Mouse (Mus musculus) bone marrow, adult 2 months (tissue): ENCODE data around the gene Pogk.

Source experiments
- CTCF ChIP-seq: fragments of 200-500 bp; IDR thresholded peaks from 2 replicates; pipeline ENCODE4 v1.5.1; 2011; ENCODE audit warnings: low read length, control low read depth; ENCODE audit not compliant: control insufficient read depth, insufficient read depth
- POLR2A ChIP-seq: fragments of 200-500 bp; IDR thresholded peaks from 2 replicates; pipeline ENCODE4 v1.6.1; 2011; ENCODE audit warnings: low read depth, mild to moderate bottlenecking, control low read depth, low read length, borderline replicate concordance; ENCODE audit not compliant: control insufficient read depth

- TF ChIP-seq POLR2A: no peak
- no peak for TF ChIP-seq CTCF
Measured at GRCm38 (mm10) chr1:166349341-166349740, 60.3 kb downstream of the Pogk start.
